Mouse (Mus musculus) layer of hippocampus, adult 9-10 months (tissue): ENCODE data around the gene Mast1.

Source experiments
- DNase-seq: peaks from one replicate; pipeline ENCODE4 v3.0.0; 2022; ENCODE audit warnings: low spot score

Mast1 gene

DNA sequence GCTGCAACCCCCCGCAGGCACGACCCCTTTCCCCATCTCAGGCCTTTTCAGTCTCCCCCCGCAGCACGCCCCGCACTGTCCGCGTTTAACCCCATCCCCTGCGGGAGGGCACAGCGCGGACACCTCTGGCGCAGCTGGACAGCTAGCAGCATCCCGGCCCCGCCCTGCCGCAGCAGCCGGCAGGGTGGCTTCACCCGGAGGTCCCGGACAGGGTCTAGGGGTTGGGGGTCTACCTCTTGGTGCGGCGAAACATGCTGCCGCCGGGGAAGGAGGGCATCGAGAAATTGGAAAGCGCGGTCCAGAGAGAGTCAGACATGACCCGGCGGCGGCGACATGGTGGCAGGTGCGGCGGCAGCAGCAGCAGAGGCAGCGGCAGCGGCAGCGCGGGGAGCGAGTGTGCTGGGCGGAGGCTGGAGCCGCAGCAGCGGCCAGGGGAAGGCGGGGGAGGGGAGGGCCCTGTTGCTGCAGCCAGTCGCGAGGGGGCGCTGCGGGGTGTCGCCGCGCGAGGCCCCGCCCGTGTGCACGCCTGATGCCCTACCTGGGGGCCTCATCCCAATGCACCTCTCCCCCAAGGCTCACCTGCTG is at the start of gene Mast1:
Gene Mast1, minus strand, starts transcription at position 398 of the 585 bp plus-strand sequence.
- DNase-seq: no peak

- DNase-seq: no peak
Measured at GRCm38 (mm10) chr8:84986379-84986945, 49.3 kb upstream of the Mast1 start.

DNA sequence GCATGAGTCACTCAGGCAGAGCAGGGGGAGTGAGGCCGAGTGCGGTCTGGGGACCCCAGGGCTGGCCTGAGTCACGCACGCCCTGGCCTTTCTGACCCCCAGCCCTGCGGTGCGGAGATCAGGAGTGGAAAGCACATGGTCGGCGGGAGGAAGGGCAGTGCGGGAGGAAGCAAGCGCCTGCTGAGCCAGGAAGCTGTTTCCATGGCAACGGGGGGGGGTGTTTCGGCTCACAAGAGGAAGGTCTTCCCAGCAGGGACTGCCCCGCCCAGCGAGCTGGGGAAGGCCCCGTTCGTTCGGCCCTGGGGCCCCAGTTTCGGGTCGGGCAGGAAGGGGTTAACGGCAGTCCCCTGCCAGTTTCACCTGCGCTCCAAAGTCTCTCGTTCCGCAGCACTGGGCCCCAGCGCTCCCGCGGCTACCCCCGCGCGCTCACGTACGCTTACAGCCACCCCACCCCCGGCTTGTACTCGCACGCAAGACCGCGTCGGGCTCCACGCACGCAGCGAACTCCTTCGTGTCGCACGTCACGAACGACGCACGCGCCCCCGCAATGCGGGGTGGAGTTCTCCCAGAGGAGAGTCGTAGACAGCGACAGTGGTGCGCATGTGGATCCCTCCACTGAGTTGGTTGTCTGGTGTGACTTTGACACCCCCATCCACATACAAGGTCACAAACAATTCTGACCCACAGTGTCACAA is 48.7 kb upstream of the Mast1 start:
- peak; percentile 78 for DNase-seq

GRCm38 (mm10) chr8:84985049-84985683 is 48.0 kb upstream of the Mast1 start:
- no peak for DNase-seq

DNA sequence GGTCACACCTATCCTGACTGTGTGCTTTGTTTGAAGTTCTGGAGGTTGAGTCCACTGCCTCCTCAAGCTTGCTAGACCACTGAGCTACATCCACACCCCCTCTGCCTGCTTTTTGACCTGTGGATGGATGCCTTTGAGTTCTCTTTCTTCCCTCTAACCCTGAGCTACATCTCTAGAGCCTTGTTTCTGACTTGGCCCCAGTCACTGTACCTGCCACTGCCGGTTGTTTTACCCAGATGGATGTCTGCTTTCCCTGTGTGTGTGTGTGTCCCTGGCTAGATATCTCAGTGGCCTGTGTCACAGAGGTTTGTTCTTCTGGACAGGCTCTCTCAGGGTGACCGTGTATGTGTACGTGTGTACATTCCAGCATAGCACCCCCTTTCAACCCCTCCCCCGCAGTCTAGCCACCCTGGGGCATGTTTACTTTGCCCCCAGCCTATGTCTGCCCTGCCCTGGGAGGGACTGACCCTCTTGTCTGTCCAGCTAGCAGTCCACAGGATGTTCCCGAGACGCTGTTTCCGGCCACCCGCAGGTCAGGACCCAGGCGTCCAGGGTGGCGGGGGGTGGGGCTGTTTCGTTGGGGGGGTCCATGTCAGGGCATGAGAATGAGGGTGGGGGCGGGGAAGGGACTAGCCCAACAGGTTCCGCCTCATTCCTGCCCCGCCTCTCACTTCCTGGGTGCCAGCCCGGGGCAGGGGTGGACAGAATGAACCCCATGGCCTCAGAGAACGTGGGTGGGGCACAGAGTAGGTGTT is 47.3 kb upstream of the Mast1 start:
- DNase-seq: no peak

- no peak for DNase-seq
Measured at GRCm38 (mm10) chr8:84982499-84983011, 45.4 kb upstream of the Mast1 start.

GRCm38 (mm10) chr8:84981644-84982498 is 44.7 kb upstream of the Mast1 start:
- DNase-seq: no peak

DNA sequence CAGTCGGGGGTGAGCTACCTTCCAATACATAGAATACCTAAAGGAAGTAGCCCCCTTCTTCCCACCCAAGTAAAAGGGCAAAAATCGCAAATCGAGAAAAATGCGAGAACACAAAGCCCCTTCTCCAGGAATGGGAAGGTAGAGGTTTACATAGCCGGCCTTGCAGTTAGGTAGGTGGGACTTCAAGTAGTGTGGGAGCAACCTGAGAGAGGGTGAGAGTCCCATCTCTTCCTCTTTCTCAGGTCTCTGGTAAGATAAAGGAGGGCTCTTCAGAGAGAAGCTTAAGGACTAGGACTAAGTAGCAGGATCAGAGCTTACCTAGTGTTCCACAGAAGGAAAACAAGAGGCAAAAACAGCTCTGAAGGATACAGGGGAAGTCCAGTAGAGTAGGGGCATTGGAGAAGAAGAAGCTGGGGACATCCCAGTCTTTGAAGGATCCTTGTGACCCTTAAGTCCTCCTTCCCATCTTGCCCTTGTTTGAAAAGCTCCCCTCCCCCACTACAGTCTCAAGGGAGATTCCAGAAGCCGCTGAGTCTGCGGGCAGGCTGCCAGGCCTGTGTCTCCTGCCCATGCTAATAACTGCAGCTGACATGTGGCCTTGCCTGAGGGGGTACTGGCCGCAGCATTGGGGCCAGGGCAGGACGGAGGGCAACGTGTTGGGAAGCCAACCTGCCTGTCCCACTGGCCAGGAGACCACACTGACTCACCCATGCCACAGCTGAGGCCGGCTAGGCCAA is 43.6 kb upstream of the Mast1 start:
- DNase-seq: no peak

DNA sequence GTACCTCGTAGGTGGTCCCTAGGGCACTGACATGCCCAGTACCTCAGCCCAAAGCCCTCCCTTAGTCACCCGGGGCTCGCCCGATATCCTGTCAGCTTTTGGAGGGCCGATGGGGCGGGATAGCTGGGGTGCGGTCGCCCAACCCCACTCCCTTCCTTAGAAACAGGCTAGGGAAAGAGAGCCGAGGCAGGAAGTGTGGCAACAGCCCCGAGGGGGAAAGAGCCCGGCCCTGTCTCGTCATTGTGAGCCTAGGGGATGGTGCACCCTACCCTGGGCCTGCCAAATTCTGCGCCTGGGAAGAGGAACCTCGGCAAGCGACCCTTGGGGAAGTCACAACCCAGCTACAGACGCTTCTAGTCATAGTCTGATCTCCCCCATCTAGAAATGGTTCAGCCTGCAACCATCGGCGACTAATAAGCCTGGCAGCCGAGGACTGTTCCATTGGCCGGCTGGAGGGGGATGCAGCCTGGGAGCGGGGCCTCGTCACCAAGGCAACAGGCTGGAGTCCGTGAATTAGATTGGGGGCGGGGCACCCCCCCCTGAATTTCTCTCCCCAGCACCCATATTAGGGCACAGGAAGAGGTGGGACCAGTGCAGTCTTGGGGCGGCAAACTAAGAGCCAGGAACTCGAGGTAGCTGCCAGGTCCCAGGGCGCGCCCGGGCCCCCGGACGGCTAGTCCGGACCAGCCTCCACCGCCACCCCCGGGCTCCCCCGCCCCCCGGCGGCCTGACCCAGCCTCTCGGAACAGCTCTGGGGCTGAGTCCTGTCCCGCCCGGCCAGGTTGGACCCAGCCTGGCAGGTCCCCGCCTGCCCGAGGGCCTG is 42.7 kb upstream of the Mast1 start:
- DNase-seq: peak; percentile 91

- DNase-seq: peak; percentile 96
Measured at GRCm38 (mm10) chr8:84978248-84978940, 41.2 kb upstream of the Mast1 start, which contains the start of gene Junb. Gene Junb (minus strand): TSS chr8:84978718.

DNA sequence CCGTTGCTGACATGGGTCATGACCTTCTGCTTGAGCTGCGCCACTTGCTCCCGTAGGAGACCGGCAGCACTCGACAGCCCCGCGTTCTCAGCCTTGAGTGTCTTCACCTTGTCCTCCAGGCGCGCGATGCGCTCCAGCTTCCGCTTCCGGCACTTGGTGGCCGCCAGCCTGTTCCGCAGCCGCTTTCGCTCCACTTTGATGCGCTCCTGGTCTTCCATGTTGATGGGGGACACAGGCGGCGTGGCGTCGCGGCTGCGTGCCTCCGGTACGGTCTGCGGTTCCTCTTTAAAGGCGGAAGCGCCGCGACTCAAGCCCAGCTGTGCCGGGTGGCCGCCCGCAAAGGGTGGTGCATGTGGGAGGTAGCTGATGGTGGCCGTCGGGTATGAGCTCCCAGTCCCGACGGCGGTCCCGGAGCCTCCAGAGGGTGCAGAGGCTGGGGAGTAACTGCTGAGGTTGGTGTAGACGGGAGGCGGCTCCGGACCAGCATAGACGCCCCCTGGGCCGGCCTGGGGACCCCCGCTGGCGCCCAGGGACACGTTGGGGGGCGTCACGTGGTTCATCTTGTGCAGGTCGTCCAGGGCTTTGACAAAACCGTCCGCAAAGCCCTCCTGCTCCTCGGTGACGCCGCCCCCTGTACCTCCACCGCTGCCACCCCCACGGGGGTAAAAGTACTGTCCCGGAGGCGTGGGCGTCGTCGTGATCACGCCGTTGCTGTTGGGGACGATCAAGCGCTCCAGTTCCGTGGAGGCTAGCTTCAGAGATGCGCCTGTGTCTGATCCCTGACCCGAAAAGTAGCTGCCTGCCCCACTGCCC is 40.5 kb upstream of the Mast1 start:
- no peak for DNase-seq

DNA sequence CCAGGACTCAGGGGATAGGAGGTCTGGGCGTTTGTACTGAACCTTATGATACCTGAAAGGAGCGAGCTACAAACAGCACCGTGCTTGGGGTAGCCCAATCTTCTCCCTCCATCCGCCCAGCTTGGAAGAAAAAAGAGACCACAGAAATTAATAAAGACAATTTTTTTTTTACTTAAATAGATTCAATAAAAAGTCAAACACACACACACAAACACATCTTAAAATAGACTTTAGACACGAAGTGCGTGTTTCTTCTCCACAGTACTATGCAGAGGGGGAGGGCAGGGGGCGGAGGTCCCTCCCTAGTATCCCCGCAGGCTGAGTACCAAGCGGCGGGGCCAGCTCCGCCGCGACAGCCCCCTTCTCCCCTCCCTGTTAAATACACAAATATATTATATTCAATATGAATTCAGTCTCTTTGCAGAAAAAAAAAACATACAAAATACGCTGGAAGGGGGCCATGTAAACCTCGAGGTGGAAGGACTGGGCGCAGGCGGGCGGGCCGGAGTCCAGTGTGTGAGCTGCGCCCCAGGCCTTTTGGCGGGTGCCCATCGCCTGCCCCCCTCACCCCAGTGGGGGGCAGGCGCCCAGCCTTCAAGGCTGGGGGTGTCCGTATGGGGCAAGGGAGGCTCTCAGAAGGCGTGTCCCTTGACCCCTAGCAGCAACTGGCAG is 39.7 kb upstream of the Mast1 start:
- no peak for DNase-seq

GRCm38 (mm10) chr8:84976031-84976762 is 39.0 kb upstream of the Mast1 start:
- DNase-seq: peak; percentile 94

GRCm38 (mm10) chr8:84975434-84975833 is 38.3 kb upstream of the Mast1 start:
- DNase-seq: no peak

- DNase-seq: no peak
Measured at GRCm38 (mm10) chr8:84974543-84975142, 37.5 kb upstream of the Mast1 start.
